Mouse (Mus musculus) lung, postnatal 14 days (tissue): ENCODE results near the gene Polk.

Source experiments
- DNase-seq: peaks from one replicate; pipeline ENCODE4 v3.0.0; 2021

Polk gene

GRCm38 (mm10) chr13:96458606-96459005 lies 83.8 kb downstream of the Polk start:
- no peak for DNase-seq

GRCm38 (mm10) chr13:96458018-96458417 lies 84.4 kb downstream of the Polk start:
- no peak for DNase-seq

GRCm38 (mm10) chr13:96457566-96457965 lies 84.8 kb downstream of the Polk start:
- no peak for DNase-seq

GRCm38 (mm10) chr13:96454288-96454687 lies 88.1 kb downstream of the Polk start:
- DNase-seq = no peak

GRCm38 (mm10) chr13:96452621-96453020 lies 89.8 kb downstream of the Polk start:
- no peak for DNase-seq

GRCm38 (mm10) chr13:96451386-96452140 lies 90.8 kb downstream of the Polk start:
- no peak for DNase-seq

- DNase-seq = no peak
These were observed 91.5 kb downstream of the Polk start for GRCm38 (mm10) chr13:96450869-96451268.

GRCm38 (mm10) chr13:96450205-96450856 lies 92.0 kb downstream of the Polk start:
- no peak for DNase-seq

- DNase-seq = no peak
These were observed 101.9 kb downstream of the Polk start for GRCm38 (mm10) chr13:96440436-96440835.

- DNase-seq = no peak
These were observed 105.5 kb downstream of the Polk start for GRCm38 (mm10) chr13:96436921-96437320.

- no peak for DNase-seq
These were observed 106.6 kb downstream of the Polk start for GRCm38 (mm10) chr13:96435793-96436192.

GRCm38 (mm10) chr13:96434899-96435331 lies 107.5 kb downstream of the Polk start:
- DNase-seq = no peak

- DNase-seq = no peak
These were observed 108.7 kb downstream of the Polk start for GRCm38 (mm10) chr13:96433648-96434190.

- no peak for DNase-seq
These were observed 109.3 kb downstream of the Polk start for GRCm38 (mm10) chr13:96433041-96433440.

- DNase-seq = no peak
These were observed 110.0 kb downstream of the Polk start for GRCm38 (mm10) chr13:96432376-96432811.

- peak; percentile 95 for DNase-seq
These were observed 110.7 kb downstream of the Polk start for GRCm38 (mm10) chr13:96431595-96432156.
